Mouse (Mus musculus): ENCODE measurements around the gene Cd5.

Gene Cd5

DNA sequence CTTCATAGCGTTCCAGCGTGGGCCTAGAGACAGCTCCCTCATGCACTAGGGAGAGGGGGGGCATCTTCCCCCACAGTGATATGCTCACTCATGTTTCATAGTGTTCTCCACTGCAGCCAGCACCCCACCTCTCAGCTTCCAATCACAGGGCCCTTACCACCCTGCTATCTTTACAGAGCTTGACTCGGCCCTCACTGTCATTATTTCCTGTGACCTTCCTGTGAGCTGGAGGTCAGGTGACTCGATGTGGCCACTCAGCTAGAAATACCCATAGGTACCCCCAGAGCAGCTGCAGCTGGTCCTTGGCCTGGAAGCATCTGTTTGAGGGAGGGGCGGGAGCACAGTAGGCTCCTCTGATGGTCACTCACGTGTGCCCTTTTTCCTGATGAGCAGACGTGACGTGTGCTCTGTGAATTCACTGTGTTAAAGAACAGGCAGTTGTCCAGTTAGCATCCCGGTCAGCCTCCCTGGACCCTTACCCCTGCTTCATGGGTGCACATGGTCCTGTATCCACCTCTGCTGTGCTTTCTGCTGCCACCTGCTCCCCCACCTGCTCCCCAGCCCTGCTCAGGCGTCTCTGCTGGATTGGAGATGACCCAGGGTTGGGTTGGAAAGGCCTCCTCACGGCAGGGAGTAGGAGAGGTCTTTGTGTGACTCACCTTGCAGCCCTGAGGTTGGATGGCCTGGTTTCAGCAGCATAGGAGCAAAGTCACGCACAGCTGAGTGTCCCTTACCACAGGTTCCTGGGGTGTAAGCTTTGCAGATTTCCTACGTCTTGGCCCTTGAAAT is 31.5 kb downstream of the Cd5 start:
- in situ Hi-C loops (cut with MboI; ENCODE audit: low sequenced_read_pairs) = no loop called here

GRCm38 (mm10) chr19:10703470-10703869 is 35.3 kb downstream of the Cd5 start:
- in situ Hi-C loops (cut with MboI; ENCODE audit: low sequenced_read_pairs) = no loop called here

DNA sequence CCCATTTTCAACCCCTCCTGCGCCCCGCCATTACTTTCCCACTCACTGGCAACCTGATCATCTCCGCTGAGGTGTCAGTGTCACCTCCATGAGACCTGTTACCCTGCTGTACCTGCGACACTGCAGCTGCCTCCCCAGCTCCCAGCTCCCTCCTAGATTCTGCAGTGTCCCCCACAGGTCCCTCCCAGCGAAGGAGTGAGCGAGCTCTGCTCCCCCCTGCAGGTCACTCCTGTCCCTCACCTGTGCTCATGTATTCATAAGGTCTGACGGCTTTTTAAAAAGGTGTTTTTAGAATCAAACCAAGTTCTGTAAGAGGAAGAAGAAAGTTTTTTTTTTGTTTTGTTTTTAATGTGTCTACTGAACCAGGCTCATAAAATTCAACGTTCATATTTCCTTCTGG is 36.7 kb downstream of the Cd5 start:
- in situ Hi-C loops (cut with MboI; ENCODE audit: low sequenced_read_pairs) = no loop called here

DNA sequence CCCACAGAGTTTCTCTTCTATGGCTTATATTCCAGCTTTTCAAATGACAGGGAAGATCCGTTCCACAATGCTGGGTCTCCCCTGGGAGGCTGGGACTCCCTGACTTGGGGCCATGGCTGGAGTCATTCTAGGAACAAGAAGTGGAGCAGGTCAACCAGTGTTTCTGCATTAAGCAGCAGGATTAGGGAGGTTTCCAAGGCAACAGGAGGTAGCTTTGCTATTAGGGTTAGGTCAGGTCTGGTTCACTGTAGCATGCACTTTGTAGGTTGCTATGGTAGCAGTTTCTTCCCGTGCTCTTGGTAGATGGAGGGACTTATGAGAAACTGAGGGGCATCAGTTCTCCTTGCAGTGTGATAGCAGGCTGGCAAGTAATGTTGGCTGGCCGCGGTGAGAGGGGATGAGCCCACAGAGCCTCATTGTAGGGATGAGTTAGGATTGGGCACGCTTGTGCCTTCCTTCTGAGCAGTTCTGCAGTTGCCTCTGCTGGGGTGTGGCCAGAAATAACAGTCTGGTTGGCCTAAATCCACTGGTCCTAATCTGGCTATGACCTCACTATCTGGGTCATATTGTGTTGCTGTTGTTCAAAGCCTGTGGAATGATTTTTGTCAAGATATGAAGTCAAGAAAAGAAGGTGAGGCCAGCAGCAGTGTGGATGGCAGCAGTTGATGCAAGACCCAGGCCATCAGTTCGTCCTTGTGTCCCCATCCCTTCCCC is 37.6 kb downstream of the Cd5 start:
- in situ Hi-C loops (cut with MboI; ENCODE audit: low sequenced_read_pairs) = no loop called here

DNA sequence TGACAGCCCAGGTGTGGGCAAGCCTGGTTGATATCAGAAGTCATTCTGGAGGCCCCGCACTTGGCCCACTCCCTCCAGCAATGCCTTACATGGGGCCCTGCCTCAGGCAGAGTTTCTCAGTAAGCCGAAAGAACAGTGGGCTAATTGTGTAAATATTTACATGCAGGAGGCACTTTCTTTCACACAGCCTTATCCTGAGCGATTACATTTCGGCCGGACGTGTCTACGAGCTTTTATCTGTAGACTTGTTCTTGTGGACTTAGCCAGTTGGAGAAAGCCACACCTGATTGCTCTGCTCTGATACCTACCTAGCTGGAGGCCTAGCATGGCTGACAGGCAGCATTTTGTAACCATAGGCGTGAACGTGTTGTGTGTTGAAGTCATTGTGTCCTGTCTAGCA is 39.0 kb downstream of the Cd5 start:
- in situ Hi-C loops (cut with MboI; ENCODE audit: low sequenced_read_pairs) = no loop called here

- in situ Hi-C loops (cut with MboI; ENCODE audit: low sequenced_read_pairs) = no loop called here
Observed at GRCm38 (mm10) chr19:10698131-10698991, 40.4 kb downstream of the Cd5 start.

DNA sequence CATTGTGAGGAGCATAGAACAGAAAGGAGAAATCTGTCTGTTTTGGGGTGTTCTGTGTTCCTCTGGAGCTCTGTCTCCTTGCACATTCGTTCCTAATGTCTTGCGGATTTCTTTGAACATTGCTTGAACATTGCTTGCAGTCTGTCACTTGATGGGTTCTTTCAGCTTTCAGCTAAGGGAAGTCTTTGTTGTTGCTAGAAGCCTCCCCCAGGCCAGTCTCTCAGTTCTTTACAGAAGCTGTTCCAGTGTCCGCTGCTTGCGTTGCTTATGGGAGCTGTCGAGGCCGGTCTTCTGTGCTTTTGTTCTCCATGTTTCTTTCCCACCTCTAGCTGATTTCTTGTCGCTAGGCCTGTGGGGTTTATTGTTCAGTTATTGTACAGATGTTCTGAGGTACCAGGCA is 43.0 kb downstream of the Cd5 start:
- in situ Hi-C loops (cut with MboI; ENCODE audit: low sequenced_read_pairs) = no loop called here

GRCm38 (mm10) chr19:10693926-10694682 is 44.7 kb downstream of the Cd5 start:
- in situ Hi-C loops (cut with MboI; ENCODE audit: low sequenced_read_pairs) = no loop called here

- in situ Hi-C loops (cut with MboI; ENCODE audit: low sequenced_read_pairs) = no loop called here
Observed at GRCm38 (mm10) chr19:10692361-10692760, 46.4 kb downstream of the Cd5 start.

DNA sequence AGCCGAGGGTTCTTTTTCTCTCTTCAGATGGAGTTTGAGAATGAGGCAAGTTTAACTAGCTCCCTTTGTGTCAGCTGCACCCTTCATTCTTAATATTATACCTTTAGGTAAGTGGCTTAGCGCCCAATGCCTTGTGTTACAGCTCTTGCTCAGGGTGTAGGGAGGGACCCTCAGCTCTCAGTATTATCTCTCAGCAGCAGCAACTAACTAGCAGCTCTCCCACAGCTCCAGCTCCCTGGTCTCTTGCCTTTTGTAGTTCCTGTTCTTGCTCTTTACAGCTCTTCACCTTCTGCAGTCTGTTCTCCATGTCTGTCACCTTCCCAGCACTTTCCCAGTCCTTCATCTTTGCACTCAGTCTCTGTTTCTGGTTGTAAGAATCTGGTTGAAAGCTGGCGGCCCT is 47.1 kb downstream of the Cd5 start:
- in situ Hi-C loops (cut with MboI; ENCODE audit: low sequenced_read_pairs) = no loop called here

- in situ Hi-C loops (cut with MboI; ENCODE audit: low sequenced_read_pairs) = no loop called here
Observed at GRCm38 (mm10) chr19:10691121-10691520, 47.7 kb downstream of the Cd5 start.

DNA sequence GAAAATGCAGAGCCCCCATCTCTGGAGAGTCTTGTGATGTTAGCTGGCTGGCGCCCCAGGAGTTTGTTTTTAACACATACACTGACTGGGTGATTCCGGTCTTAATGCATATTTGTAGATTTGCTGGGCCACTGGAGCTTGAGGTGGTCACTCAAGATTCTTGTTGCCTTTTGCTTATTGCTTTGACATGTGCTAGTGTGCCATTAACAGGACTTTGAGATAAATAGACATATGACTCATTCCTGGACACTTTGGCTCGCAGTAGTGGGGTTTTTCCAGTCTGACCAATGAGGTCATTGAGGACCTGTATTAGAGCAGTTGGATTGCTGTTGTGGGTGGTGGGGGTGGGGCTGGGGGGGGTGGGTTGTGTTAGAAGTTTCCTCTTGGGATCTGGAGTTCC is 48.5 kb downstream of the Cd5 start:
- in situ Hi-C loops (cut with MboI; ENCODE audit: low sequenced_read_pairs) = no loop called here

- in situ Hi-C loops (cut with MboI; ENCODE audit: low sequenced_read_pairs) = no loop called here
Observed at GRCm38 (mm10) chr19:10689470-10690166, 49.2 kb downstream of the Cd5 start.

GRCm38 (mm10) chr19:10688537-10689352 is 50.1 kb downstream of the Cd5 start, which contains the start of gene Vps37c:
Gene Vps37c, plus strand, starts transcription at chr19:10688735.
- in situ Hi-C loops (cut with MboI; ENCODE audit: low sequenced_read_pairs) = no loop called here

- in situ Hi-C loops (cut with MboI; ENCODE audit: low sequenced_read_pairs) = no loop called here
Observed at GRCm38 (mm10) chr19:10685727-10686126, 53.1 kb downstream of the Cd5 start.

DNA sequence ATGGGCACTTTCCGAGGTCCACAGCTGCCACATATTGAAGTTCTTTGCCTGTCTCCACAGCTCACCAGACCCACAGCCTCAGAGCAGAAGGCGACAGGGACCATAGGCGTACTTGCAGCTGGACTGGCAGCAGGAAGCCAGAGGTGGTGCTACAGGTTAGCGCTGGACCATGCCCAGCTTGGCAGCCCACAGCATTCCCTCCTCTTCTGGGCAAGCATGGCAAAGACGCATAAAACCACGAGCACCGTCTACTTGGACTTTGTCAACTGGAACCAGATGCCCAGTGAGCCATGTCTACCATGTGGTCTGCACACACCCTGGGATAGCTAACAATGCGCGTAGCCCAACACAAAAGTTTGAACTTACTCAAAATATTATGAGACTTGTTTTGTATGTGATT is 53.7 kb downstream of the Cd5 start:
- in situ Hi-C loops (cut with MboI; ENCODE audit: low sequenced_read_pairs) = no loop called here

DNA sequence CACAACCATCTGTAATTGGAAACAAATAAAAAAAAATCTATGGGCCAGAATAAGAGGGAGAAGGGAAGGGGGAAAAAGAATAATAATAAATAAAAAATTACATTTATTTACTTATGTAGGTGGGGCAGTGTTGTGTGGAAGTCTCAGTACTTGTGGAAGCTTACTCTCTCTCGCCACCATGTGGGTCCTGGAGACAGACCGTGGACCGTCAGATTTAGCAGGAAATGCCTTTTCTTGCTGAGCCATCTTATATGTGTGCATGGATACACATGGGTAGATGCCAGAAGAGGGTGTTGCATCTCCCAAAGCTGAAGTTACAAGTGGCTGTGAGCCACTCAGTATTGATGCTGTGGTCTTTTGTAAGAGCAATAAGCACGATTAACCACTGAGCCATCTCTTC is 57.2 kb downstream of the Cd5 start:
- in situ Hi-C loops (cut with MboI; ENCODE audit: low sequenced_read_pairs) = no loop called here

- in situ Hi-C loops (cut with MboI; ENCODE audit: low sequenced_read_pairs) = no loop called here
Observed at GRCm38 (mm10) chr19:10678772-10679067, 60.1 kb downstream of the Cd5 start.
